In genomic region chr11:58315536-58316168, GRCm38 (mm10) we compare ENCODE assay signal across 32 mouse cellular contexts. TPM values are rescaled to one million over a fixed set of nuclear protein-coding genes. Genes with fewer than 3 reads are reported as not detected.
"Had no signal": no experiment of that assay in that cellular context is flagged by ENCODE, and none has a peak within 500 bp of the region (broad histone marks: within the 10 kb centered on the region; RNA-seq: fewer than 3 reads in every experiment).

No protein-coding gene starts in this region.

- H3K9me3 ChIP-seq: limb, embryonic 10.5 days; liver, embryonic 12.5 days; liver, embryonic 15.5 days; neural tube, embryonic 12.5 days; neural tube, embryonic 15.5 days had no signal

- H3K4me3 ChIP-seq: layer of hippocampus, adult 2 months; limb, embryonic 10.5 days; limb, embryonic 13.5 days; liver, embryonic 12.5 days; liver, embryonic 15.5 days; neural tube, embryonic 12.5 days; neural tube, embryonic 15.5 days had no signal

- H3K27ac ChIP-seq: kidney, postnatal 0 days; layer of hippocampus, adult 2 months; limb, embryonic 10.5 days; limb, embryonic 13.5 days; liver, embryonic 12.5 days; liver, embryonic 15.5 days; macrophage; neural tube, embryonic 12.5 days; neural tube, embryonic 15.5 days; stomach, postnatal 0 days had no signal

- DNase-seq: kidney, adult 2 months; kidney, postnatal 25 days; layer of hippocampus, adult 9-11 months; liver; lung, adult 18-20 months; midbrain, embryonic 14.5 days; right cerebral cortex, adult 18-20 months; right cerebral cortex, postnatal 14 days; right cerebral cortex, postnatal 4 days; thymus, adult 2 months; thymus, postnatal 14 days; thymus, postnatal 4 days had no signal

- H3K27me3 ChIP-seq: limb, embryonic 13.5 days; liver, embryonic 12.5 days; liver, embryonic 15.5 days; neural tube, embryonic 12.5 days; neural tube, embryonic 15.5 days had no signal

- ATAC-seq: intestine, postnatal 0 days had no signal

- H3K4me1 ChIP-seq: limb, embryonic 13.5 days; liver, embryonic 12.5 days; liver, embryonic 15.5 days; neural tube, embryonic 12.5 days had no signal

RNA-seq across cellular contexts. Expression of gene 4930438A08Rik, which starts 41.1 kb away (rescaled TPM):
- total RNA-seq: layer of hippocampus, adult 2 months; layer of hippocampus, postnatal 25 days; left cerebral cortex, adult 18-20 months; left cerebral cortex, postnatal 25 days; megakaryocyte-erythroid progenitor cell, adult 5-6 weeks had no signal
- polyA plus RNA-seq: intestine, postnatal 0 days; kidney, adult 2 months; kidney, embryonic 14.5 days; limb, embryonic 10.5 days; lung, embryonic 16.5 days; midbrain, embryonic 11.5 days; midbrain, embryonic 14.5 days; midbrain, postnatal 0 days; neural tube, embryonic 15.5 days; stomach, embryonic 14.5 days had no signal
